Mouse (Mus musculus) left cerebral cortex, adult 8-10 months (tissue): Measurements from ENCODE around the gene Dnaaf5. TPM values are rescaled to one million over a fixed set of nuclear protein-coding genes. Genes with fewer than 3 reads are reported as not detected.

ENCODE experiments used
- DNase-seq, 2 experiments: peaks; one replicate each; pipeline ENCODE4 v3.0.0; 2022; ENCODE audit warnings: low spot score in 2 of 2
- total RNA-seq, 4 experiments: library from RNA; stranded (reverse); gene quantifications; 2 replicates each; pipeline ENCODE4 v1.2.4; 2022

Dnaaf5 gene
- 1 to 10 TPM; 6.0 to 8.9 (median 6.9) TPM for total RNA-seq

DNA sequence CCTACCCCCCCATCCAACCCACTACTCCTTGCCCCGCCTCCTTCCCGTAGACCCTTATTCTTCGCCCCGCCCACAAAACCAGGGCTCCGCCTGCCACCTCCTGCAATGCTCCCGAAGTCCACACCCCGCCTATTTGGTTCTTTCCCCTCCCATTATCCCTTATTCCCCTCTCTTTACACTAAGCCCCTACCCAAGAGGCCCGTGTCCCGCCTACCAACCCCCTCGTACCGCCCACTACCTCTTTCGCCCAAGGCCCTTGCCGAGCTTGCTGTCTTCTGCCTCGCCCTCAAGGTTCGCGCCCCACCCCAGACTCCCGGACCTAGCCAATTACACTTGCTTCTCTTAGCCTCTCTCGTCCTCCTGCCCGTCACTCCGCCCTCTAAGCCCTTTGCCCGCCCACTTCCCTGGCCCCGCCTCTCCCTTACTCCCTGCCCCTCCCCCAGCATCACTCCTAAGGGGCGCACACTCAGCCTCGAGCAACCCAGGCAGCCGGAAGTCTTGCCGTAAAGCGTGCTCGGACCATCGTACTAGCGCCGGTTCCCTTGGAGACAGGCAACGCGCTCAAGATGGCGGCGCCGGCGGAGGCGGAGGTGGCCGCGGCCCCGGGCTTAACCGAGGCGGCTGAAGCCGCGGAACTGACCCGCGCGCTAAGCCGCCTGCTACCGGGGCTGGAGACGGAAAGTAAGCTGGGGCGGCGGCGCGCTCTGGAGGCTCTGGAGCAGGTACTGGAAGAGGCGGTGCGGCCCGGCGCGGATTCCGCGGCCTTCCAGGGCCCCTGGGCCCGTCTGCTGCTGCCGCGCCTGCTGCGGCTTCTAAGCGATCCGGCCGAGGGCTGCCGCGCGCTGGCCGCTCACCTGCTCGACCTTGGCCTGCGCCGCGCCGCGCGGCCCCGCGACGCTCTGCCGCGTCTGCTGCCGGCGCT lies at the start of gene Dnaaf5, which contains the start of gene Prkar1b:
Gene Dnaaf5, plus strand, starts transcription at position 543 of the 922 bp plus-strand sequence.
Gene Prkar1b, minus strand, starts transcription at position 321 of the 922 bp plus-strand sequence.
- DNase-seq = peak; percentile 83 to 96

GRCm38 (mm10) chr5:139101783-139102182 lies 48.2 kb upstream of the Dnaaf5 start:
- no peak for DNase-seq

- DNase-seq = no peak
Observed at GRCm38 (mm10) chr5:139107815-139108214, 42.2 kb upstream of the Dnaaf5 start.

DNA sequence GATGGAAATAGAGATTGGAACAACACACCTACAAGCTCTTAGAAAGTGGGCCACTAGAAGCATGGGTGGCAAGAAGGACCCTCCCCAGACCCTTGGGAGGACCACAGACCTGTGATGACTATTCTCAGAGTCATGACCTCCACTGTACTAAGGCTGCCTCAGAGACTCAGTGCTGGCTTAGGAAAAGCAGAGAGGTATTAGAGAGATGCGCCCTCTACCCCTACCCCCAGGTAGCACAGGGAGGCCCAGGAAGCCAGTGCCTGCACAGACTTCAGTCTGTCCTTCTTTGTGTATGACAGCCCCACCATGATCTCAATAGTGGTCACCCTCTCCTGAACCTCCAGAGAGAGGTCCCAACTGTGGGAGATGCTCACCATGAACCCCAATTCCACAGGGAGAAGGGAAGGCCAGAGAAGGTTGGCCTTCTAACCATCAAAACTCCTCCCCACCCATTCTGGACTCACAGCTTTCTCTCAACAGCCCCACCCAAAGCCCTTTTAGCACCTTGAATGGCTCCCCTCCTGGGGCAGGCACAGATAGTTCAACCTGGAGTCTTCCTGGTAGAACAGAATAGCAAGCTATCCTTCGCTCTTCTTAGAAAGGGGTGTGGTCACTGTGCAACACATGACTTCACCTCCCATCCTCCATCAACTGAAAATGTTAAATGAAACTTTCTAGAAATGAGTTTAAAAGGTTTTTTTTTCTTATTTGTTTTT lies 39.7 kb upstream of the Dnaaf5 start:
- no peak for DNase-seq

- peak in 1 of 2 experiments; percentile 47 for DNase-seq
Observed at GRCm38 (mm10) chr5:139111991-139112390, 38.0 kb upstream of the Dnaaf5 start.

- DNase-seq = no peak
Observed at GRCm38 (mm10) chr5:139112418-139112817, 37.6 kb upstream of the Dnaaf5 start.

- no peak for DNase-seq
Observed at GRCm38 (mm10) chr5:139114876-139115275, 35.1 kb upstream of the Dnaaf5 start.

- no peak for DNase-seq
Observed at GRCm38 (mm10) chr5:139115507-139115906, 34.5 kb upstream of the Dnaaf5 start.

DNA sequence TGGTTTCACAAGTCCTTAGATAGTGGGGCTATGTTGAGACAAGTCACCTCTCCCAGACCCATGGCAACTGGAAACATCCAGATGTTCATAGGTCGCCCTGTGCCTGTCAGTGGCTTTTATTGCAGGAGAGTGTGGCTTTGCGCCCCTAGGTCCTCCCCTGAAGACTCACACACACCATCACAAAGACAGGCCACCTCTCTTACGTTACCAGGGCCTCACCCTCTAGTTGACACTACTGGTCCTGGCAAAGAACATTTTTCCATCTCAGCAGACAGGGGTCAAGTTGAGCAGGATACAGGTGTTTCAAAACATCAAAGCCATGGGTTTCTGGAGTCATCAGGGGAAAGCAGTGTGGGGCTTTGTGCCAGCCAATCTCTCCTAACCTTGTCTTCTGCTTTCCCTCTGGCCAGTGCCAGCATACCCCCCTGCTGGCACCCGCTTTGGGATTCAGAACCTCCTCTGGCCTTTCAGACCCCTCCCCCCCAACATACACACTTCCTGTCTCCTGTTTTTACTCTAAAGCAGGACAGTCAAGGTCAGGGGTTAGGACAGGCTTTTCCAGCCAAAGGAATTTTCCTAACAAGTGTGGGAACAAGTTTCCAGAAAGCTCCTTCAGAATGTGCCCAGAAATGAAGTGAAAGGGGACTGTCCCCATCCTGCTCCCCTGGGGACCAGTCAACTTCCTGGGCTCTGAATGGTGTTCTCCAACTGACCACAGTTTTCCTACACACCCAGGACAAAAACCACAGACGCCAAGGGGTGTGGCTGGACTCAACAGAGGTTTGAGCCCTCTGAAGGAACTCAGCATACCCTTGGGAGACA lies 31.7 kb upstream of the Dnaaf5 start:
- DNase-seq = no peak

- DNase-seq = no peak
Observed at GRCm38 (mm10) chr5:139118961-139119276, 31.1 kb upstream of the Dnaaf5 start.

DNA sequence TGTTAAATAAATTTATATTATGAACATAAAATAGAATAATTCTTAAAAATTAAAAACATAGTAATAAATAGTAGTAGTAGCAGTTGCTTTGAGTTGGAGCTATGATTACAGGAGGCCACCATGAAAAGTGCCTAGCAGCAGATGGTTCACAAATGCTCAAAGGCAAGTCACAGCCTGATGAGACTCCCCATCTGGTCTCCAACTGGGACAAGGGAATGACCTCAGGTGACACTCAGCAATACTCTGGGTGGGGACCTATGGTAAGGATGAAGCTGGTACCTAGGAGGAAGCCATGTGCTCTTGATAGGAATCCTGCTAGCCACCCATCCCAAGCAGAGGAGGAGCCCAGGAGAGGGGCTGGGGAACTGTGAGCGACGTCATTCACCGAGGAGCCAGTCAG lies 24.3 kb upstream of the Dnaaf5 start:
- no peak for DNase-seq

- no peak for DNase-seq
Observed at GRCm38 (mm10) chr5:139128476-139129065, 21.5 kb upstream of the Dnaaf5 start.

- no peak for DNase-seq
Observed at GRCm38 (mm10) chr5:139129078-139129477, 20.9 kb upstream of the Dnaaf5 start.

GRCm38 (mm10) chr5:139129572-139130151 lies 20.4 kb upstream of the Dnaaf5 start:
- peak; percentile 49 to 60 for DNase-seq

- DNase-seq = no peak
Observed at GRCm38 (mm10) chr5:139130351-139130750, 19.7 kb upstream of the Dnaaf5 start.

GRCm38 (mm10) chr5:139134501-139134900 lies 15.5 kb upstream of the Dnaaf5 start:
- DNase-seq = no peak

DNA sequence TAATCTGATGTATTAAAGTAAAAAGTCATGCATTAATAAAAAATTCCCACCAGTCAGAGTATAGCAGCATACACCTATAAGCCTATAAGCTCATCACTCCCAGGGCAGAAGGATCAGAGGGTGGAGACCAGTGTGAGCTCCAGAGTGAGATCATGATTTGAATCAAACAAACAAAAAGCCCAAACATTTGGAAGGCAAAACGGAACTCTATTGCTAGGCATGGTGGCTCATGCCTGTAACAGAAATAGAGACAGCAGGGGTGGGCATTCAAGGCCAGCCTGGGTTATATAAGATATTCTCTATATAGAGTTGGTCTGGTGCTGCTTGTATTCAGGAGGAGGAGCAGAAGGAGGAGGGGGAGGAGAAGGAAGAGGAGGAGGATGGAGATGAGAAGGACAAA lies 13.7 kb upstream of the Dnaaf5 start:
- no peak for DNase-seq

- DNase-seq = no peak
Observed at GRCm38 (mm10) chr5:139137176-139137575, 12.8 kb upstream of the Dnaaf5 start.

- DNase-seq = peak; percentile 47 to 87
Observed at GRCm38 (mm10) chr5:139138261-139138925, 11.6 kb upstream of the Dnaaf5 start.

- DNase-seq = no peak
Observed at GRCm38 (mm10) chr5:139138926-139139472, 11.0 kb upstream of the Dnaaf5 start.
